Mouse (Mus musculus) thymus, postnatal 36 days (tissue): ENCODE measurements around the gene Rps2.

ENCODE experiments used
- DNase-seq, 2 experiments: peaks; one replicate each; pipeline ENCODE4 v3.0.0; 2022; ENCODE audit warnings: mixed read lengths in 2 of 2

Rps2 gene

GRCm38 (mm10) chr17:24734513-24734912 is 16.6 kb downstream of the Rps2 start:
- DNase-seq = no peak

- no peak for DNase-seq
Measured at GRCm38 (mm10) chr17:24735446-24735845, 17.5 kb downstream of the Rps2 start.

GRCm38 (mm10) chr17:24736330-24737051 is 18.6 kb downstream of the Rps2 start, which contains the start of gene Msrb1:
Gene Msrb1 (plus strand): TSS chr17:24736642.
- DNase-seq = peak; percentile 93 to 97

DNA sequence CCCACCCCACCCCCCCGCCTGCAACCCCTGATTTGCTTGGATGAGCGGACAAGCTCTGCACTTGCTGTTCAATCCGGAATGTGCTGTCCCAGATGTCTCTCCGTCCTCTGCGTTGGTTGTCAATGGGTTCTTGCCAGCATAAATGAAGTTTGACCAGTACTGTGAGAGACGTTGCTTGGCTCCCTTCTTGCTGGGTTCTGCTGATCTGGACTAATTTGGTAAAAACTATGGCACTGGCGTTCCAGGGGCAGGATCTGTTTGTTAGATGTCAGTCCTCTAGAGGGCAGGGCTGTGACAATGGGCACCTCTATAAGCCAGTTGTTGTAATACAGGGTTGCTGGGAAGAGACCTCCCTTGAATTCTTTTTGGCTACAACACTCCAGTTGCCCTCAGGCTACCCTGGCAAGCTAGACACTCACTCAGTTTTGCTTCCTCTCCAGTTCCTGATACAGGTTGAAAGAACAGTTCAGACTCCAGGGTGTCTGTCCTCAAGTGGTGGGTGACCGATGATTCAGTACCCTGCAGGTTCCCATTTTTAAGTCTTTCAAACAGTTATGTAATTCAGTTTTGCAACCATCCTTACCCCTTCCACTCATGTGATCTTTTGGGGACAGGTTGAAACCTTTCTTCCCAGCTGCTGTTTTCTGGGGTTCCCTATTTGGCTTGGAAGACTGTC is 19.4 kb downstream of the Rps2 start:
- no peak for DNase-seq

DNA sequence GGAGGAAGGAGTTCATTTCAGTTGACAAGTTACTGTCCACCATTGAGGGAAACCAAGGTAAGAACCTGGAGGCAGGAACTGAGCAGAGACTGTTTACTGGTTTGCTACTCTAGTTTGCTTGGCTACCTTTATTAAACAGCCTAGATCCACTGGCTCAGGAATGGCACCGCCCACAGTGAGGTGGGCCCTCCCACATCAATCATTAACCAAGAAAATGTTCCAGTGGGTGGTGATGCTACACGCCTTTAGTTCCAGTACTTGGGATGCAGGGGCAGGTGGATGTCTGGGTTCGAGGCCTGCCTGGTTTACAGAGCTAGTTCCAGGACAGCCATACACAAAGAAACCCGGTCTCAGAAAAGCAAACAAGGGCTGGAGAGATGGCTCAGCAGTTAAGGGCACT is 20.3 kb downstream of the Rps2 start:
- DNase-seq = no peak

DNA sequence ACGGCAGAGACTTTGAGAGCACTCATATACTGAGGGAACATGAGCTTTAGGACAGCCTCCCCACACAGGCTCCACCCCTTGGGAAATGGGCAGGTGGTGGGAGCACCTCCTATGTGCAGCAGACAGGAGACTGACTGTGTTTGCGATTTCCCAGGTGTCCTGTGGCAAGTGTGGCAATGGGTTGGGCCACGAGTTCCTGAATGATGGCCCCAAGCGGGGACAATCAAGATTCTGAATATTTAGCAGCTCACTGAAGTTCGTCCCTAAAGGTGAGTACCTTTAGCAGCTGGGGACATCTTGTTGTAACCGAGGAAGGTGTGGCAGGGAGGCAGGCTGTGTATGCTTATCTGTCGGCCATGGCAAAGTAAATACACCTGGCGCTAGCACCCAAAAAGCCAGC is 22.0 kb downstream of the Rps2 start:
- no peak for DNase-seq

- DNase-seq = no peak
Measured at GRCm38 (mm10) chr17:24742307-24742706, 24.4 kb downstream of the Rps2 start.

DNA sequence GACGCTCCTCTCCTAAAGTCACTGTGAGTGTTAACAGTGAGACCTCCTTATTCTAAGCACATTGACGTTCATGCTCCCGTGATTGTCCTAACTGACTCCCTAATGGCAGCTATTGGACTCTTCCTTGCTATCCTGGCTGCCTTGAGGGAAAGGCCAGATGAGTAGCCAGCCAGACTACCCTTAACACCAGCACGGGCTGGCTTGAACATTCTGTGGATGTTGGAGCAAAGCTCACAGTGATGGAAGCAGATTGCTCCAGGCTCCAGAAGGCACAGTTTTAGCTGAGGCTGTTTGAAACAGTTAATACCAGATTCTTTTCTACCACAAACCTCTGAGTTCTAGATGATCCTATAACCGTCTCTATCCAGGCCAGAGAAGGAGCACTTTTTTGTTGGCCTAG is 26.0 kb downstream of the Rps2 start:
- DNase-seq = no peak

DNA sequence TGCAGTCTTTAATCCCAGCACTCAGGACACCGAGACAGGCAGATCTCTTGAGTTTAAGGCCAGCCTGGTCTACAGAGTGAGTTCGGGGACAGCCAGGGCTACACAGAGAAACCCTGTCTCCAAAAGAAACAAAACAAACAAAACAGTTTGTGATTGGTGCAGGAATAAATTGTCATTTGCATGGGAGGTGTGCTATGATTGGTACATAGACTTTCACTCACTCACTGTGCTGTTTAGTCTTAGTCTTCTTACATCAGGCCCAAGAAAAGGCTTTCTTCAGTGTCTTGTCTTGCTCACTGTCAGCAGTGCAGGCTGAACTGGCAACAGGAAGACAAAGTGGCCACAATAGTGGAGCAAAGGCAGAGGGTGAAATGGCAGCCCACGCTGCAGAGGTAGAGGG is 26.5 kb downstream of the Rps2 start:
- DNase-seq = no peak

DNA sequence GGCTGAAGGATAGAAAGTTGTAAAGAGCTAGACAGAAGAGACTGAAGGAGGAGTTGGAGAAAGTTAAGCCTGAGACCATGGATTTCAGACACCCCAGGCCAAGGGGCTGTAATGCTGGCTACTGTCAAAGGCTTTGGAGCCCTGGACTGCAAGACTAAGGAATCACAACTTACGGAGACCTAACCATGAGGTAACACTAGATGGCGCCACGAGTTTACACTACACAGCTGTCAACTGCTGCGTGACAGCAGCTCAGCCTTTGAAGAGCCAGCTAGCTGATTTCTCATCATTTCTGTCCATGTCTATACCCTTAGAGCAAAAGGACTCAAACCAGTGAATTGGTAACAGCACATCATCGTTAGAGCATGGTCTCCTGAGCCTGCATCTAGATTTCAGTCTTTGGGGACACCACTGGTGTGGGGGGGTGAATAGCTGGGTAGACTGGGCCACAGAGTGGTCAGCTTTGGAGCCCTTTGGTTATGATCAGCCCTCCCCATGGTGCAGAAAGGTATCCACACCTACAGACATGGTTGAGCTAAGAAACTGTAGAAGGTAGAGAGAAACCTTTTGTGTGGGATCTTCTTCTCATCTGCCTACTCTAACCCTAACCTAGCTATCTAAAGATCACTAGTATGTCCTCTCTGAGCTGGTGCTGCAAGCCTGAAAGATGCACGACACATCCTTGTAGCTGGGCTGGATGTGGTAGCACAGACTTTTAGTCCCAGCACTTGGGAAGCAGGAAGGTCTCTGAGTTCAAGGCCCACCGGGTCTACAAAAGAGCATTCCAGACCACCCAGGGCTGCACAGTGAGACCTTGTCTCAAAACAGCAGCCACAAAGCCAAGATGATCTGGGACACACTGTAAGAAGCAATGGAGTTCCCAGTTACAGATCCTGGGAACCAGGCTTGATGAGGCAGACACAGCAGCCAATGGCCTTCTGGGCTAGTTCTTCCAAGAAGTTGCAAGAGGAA is 27.9 kb downstream of the Rps2 start:
- DNase-seq = peak; percentile 68 to 76

- no peak for DNase-seq
Measured at GRCm38 (mm10) chr17:24746986-24747385, 29.1 kb downstream of the Rps2 start.

DNA sequence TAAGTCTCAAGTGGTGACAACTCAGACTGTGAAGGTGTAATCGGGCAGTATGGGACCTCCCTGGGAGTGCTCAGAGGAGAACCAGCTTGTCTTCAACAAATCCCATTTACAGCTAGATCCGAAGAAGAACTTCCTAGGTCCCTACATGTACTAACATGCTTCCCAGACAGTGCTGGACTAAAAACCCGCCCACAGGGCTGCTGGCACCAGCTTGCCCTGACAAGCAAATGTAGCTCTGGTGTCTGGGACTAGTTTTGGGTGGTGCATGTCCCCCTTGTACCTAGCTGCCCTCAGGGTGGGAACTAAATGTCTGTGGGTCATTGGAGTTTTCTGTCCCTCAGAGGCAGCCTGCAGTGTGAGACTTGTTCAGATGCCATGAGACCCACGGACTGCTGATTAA is 33.6 kb downstream of the Rps2 start:
- no peak for DNase-seq

- DNase-seq = peak in 1 of 2 experiments; percentile 31
Measured at GRCm38 (mm10) chr17:24752415-24753394, 34.8 kb downstream of the Rps2 start, which contains the start of gene Hs3st6. Gene Hs3st6 (plus strand): TSS chr17:24752988.

- DNase-seq = no peak
Measured at GRCm38 (mm10) chr17:24757394-24757793, 39.5 kb downstream of the Rps2 start.

DNA sequence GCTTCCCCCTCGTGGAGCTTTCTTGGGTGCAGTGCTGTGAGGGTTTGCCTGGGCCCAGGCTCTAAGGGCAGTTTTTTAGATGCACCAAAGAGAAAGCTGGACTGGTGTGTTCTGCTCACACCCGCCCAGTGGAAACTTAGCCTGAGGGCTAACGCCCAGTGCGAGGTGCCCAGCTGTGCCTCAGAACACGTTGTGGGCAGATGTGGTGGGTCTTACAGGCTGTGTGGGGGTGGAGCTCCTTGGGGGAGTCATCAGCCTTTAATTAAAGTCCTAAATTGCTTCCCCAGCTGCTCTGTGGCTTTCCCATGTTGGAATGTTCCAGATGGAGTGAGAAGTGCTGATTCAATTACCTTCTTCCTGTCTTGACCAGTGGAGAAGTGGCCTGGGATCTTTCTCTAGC is 43.2 kb downstream of the Rps2 start:
- DNase-seq = no peak

DNA sequence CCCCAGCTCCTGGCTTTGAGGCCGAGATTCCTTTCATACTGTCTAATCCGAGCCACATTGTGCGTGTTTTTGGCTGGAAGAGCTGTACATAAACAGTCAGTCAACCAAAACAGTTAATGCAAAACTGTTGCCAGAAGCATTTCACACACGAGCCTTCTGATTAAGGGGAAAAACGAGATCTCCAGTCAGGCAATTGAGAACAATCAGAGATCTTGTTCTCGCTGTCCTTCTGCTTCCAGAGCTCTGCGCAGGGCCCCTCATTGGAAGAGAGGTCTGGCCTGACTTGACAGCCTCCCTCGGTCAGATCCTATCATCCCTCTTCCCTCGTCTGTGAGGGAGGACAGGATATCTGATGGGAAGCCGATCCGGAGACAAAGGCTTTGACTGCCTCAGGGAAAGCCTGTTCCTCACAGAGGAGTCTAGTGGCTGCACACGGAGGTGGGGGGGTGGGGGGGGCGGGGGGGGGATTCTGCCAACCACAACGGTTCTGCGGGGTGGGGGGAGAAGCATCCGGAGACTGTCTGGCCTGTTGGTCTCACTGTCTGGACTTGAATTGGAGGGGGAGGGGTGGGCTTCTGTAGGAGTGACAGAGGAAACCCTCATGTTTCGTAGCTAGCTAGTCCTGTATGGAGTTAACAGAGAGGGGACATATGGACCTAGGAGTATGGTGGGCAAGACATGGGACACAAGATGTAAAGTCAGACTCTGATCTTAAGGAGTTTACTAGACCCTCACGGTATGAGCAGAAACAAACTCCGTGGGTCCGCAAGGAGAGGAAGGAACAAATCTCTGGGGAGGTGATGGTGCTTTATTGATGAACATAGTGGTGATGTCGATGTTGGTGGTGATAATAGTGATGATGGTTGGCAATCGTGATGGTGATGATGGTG is 47.3 kb downstream of the Rps2 start:
- DNase-seq = no peak

DNA sequence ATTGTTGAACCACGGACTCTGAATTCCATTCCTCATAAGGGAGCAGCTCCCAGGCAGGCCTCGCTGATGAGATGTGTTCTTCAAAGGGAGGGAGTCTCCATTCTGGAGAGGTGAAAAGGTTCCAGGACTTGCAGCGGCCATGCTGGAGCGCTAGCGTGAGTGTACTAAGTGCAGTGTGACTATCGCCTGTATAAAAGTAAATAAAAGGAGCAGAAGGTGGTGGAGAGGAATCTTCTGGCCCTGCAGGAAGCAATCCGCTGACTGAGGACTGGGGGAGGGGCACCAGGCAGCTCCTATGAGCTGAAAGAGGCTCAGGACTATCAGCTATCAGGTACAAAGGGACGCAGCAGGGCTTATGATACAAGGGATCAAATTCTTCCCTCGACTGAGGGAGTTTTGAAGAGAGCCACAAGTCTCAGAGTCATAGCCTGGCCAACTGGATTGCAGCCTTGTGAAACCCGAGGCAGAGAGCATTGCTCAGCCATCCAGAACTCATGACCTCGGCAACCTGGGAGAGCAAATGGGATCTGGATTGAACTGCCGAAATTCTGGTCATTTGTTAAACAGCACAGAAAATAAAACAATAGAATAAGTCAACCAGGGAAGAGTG is 48.5 kb downstream of the Rps2 start:
- no peak for DNase-seq

DNA sequence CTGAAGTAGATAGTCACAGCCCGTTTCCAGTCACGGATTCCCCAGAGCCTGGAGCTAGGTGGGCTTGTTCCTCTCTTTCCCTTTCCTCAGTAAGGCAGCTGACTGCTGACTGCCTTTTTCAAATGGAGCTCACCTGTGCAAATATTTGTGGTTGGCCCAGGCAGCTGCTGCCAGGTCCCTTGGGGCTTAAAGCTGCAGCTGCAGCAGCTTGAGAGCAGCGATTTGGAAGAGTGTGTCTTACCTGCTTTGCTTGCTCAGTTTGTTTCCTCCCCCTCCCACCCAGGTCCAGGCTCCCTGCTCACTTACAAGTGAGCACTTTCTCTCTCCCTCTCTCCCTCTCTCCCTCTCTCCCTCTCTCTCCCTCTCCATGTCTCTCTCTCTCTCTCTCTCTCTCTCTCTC is 51.2 kb downstream of the Rps2 start:
- DNase-seq = no peak
